Mouse (Mus musculus) lung, postnatal 10 days (tissue): ENCODE measurements around the gene Slit3.

Experiments used
- DNase-seq: peaks from one replicate; pipeline ENCODE4 v3.0.0; 2021

The Slit3 gene

GRCm38 (mm10) chr11:35120894-35121610 is at the start of gene Slit3:
Gene Slit3 (plus strand): TSS chr11:35121224.
- peak; percentile 61 for DNase-seq

GRCm38 (mm10) chr11:35071451-35071850 is 49.6 kb upstream of the Slit3 start:
- DNase-seq: no peak

GRCm38 (mm10) chr11:35075411-35075810 is 45.6 kb upstream of the Slit3 start:
- no peak for DNase-seq

GRCm38 (mm10) chr11:35080451-35081125 is 40.4 kb upstream of the Slit3 start:
- no peak for DNase-seq

- DNase-seq: no peak
Measured at GRCm38 (mm10) chr11:35082297-35082696, 38.7 kb upstream of the Slit3 start.

- DNase-seq: no peak
Measured at GRCm38 (mm10) chr11:35083049-35083448, 38.0 kb upstream of the Slit3 start.

GRCm38 (mm10) chr11:35085351-35085750 is 35.7 kb upstream of the Slit3 start:
- no peak for DNase-seq

GRCm38 (mm10) chr11:35086029-35086428 is 35.0 kb upstream of the Slit3 start:
- peak; percentile 22 for DNase-seq

- DNase-seq: no peak
Measured at GRCm38 (mm10) chr11:35087454-35087853, 33.6 kb upstream of the Slit3 start.

- DNase-seq: no peak
Measured at GRCm38 (mm10) chr11:35088136-35088535, 32.9 kb upstream of the Slit3 start.

GRCm38 (mm10) chr11:35090629-35091335 is 30.2 kb upstream of the Slit3 start:
- DNase-seq: no peak

GRCm38 (mm10) chr11:35096538-35096937 is 24.5 kb upstream of the Slit3 start:
- DNase-seq: no peak

- DNase-seq: peak; percentile 20
Measured at GRCm38 (mm10) chr11:35109781-35110180, 11.2 kb upstream of the Slit3 start.

GRCm38 (mm10) chr11:35110784-35111183 is 10.2 kb upstream of the Slit3 start:
- no peak for DNase-seq

GRCm38 (mm10) chr11:35113290-35113689 is 7.7 kb upstream of the Slit3 start:
- no peak for DNase-seq

- no peak for DNase-seq
Measured at GRCm38 (mm10) chr11:35116436-35116835, 4.6 kb upstream of the Slit3 start.

- no peak for DNase-seq
Measured at GRCm38 (mm10) chr11:35117871-35118270, 3.2 kb upstream of the Slit3 start.

- DNase-seq: no peak
Measured at GRCm38 (mm10) chr11:35118731-35119130, 2.3 kb upstream of the Slit3 start.

GRCm38 (mm10) chr11:35119360-35119759 is 1.7 kb upstream of the Slit3 start:
- DNase-seq: peak; percentile 84

GRCm38 (mm10) chr11:35120076-35120475 is 948 bp upstream of the Slit3 start:
- no peak for DNase-seq

GRCm38 (mm10) chr11:35121611-35121959 is 561 bp downstream of the Slit3 start:
- no peak for DNase-seq

GRCm38 (mm10) chr11:35122091-35122811 is 1.2 kb downstream of the Slit3 start:
- peak; percentile 46 for DNase-seq

- no peak for DNase-seq
Measured at GRCm38 (mm10) chr11:35124489-35125107, 3.6 kb downstream of the Slit3 start.
